Mouse (Mus musculus): ENCODE measurements around the gene Rab3il1. TPM values are rescaled to one million over a fixed set of nuclear protein-coding genes. Genes with fewer than 3 reads are reported as not detected.
"Not testable (repeated sequence)": the region's sequence is repeated elsewhere in the genome, so short reads cannot be mapped to it uniquely, and the experiment has no call there.

The Rab3il1 gene
- total RNA-seq (2015; ENCODE audit: low replicate concordance), result 252 and 262 TPM in 2 replicates
- total RNA-seq (2017; ENCODE audit: low replicate concordance), result 345 and 413 TPM in 2 replicates

DNA sequence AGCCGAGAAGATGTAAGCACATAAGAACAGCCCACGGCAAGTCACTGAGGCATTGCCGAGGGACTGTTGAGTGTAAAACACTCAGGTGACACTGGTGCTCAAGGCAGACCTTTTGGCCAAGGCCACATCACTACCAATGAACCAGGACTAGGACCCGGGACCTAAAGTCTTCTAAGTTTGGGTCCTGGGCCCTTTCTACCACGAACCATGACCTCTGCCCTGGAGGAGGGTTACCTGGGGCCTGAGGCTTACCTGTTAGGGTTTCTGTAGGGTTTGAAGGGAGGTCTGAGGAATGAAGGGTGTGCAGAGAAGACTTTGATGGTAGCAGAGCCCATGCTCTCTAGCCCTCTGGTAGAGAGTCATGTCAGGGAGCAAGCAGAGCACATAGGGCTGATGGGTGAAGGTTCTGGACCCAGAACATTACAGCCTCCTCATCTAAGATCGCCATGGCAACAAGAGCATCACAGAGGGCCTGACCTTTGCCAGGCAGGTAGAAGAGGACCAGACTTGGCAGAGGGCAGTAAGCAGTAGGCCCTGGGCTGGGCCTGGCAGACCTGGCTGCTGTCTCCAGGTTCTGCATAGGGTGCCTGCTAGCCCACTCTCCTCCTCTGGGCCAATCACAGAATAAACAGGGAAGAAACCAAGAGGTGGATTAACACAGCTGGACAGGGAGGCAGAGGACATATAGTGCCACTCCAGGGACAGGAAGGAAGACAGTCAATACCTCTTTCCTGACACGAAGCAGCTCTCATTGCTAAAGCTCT lies at the start of gene Rab3il1, which contains the start of gene Best1:
TSS of gene Rab3il1 (plus strand) at position 464 of the 764 bp plus-strand sequence.
TSS of gene Best1 (minus strand) at position 428 of the 764 bp plus-strand sequence.
- ATAC-seq (replicated peaks; ENCODE audit: low FRiP score, poor library complexity, severe bottlenecking), result no peak

DNA sequence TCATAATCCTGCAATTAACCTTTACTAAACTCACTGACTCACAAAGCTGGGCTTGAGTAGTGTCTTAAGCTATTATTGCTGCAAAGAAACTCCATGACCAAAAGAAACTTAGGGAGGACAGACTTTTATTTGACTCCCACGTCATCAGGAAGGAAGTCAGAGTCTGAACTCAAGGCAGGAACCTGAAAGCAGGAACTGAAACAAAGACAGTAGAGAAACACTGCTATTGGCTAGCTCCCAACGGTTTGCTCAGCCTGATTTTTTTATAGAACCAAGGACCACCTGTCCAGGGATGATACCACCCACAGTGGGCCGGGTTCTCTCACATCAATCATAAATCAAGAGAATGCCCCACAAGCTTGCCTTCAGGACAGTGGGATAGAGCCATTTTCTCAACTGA lies 49.1 kb upstream of the Rab3il1 start:
- ATAC-seq (replicated peaks; ENCODE audit: low FRiP score, poor library complexity, severe bottlenecking), result no peak

DNA sequence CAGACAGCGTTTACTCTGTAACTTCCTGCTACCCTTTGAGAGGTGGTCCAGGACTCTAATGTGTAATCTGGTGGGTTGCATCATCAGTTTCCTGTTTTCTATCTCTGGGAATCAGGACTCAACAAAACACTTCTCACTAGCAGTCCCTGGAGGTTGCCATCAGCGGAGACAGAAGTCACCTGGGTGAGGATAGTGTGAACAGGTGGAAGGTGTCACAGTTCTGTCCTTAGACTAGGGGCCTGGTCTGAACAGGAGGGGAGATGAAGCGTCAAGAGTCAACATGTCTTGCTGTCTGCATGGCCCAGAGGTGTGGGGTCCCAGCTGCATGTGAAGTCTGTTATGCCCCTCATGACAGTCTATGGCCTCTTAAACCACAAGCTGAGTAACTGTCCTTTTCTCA lies 48.6 kb upstream of the Rab3il1 start:
- ATAC-seq (replicated peaks; ENCODE audit: low FRiP score, poor library complexity, severe bottlenecking), result no peak

DNA sequence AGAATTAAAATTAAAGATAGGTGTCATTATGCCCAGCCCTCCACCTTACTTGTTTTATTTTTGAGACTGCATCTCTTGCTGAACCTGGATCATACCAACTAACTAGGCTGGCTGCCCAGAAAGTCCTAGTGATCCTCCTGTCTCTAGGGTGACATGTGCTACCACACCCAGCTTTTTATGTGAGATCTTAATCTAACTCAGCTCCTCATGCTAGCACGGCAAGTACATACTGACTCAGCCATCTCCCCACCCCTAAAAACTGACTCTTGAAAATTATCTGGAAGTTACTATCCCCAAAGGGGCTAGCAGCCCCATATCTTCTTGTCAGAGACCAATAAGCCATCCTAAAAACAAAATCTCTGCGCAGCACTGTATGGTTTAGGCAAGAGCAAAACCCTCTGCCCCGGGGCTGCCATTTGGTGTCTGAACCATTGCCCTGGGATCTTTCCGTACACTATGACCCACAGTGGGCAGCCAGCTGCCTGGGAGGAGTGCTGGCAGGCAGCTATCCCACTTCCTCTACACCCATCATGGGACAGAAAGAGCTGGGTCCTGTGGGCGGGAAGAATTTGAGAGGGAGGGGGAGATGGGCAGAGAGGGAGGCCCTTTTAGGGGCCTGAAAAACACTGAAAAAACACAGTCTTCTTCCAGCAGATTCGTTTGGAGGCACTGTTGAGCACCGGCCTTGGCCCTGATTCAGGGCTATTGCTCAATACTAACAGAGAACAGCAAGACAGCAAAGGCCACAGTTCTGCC lies 47.2 kb upstream of the Rab3il1 start:
- peak; percentile 48; the same call in 1 of the 2 replicates for ATAC-seq (replicated peaks; ENCODE audit: low FRiP score, poor library complexity, severe bottlenecking)

DNA sequence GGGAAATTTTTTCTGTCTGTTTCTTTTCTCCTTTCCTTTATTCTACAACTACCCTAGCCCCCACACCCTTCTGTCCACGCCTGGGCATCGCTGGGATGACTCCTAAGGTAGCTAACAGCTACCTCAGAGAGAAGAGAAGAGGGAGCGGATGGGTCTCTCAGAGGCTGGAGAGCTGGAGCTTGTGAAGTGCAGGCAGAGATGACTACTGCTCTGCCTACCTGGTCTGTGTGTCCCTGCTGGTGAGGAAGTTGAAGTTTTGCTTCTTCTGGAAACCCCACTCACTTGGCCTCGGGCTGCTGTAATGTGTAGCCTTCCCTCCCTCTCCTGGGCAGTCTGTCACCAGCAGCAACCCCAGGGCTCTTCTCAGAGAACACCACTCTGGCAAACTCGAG lies 46.7 kb upstream of the Rab3il1 start:
- ATAC-seq (replicated peaks; ENCODE audit: low FRiP score, poor library complexity, severe bottlenecking), result peak; percentile 31; the same call in 1 of the 2 replicates

DNA sequence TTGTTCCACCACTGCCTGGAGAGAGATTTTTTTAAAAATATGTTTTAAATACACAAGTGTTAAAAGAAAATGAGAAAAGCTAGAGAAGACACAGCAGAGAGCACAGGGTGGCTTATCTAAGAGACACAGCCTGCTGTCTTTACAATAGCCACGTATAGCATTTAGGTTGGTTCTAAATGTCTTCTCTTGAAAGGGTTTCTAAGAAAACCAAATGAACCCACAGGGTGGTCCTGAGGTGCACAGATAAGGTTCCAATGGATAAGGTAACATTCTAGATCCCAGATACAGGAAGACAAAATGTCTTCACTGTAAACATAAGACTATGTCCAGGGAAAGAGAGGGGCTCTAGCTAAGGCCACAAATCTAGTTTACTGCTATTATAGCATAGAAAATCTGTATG lies 46.0 kb upstream of the Rab3il1 start:
- no peak for ATAC-seq (replicated peaks; ENCODE audit: low FRiP score, poor library complexity, severe bottlenecking)

DNA sequence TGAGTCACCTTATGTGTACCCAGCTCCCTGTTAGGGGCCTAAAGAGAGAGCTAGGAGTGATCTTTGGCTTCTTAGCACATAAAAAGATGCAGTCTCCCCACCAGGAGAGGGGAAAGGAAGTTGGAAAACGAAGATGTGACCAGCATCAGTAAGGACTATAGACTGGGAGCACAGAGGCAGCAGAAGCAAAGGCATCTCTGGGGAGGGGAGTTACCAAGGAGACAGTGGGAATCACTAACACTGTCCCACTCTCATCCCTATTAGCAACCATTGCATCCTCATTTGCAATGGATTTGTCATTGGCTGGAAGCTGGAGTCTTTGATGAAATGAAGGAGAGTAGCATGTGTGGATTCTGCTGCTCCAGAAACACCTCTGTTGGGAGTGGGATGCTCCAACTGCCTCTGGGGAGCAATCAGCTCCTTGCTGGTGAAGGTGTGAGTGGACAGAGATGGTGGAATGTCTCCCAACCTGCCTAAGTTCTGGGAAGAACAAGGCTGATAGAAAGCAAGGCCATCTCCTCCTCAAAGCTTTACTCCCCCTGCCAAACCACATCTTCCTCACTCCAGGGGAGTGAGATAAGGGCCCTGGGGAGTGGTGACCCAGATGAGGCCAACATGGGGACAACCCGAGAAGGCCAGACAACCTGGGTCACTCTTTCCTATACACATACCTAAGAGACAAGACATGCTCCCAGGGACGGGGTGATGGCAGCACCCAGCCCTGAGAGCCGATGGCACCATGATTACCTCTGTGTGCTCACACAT lies 44.7 kb upstream of the Rab3il1 start:
- ATAC-seq (replicated peaks; ENCODE audit: low FRiP score, poor library complexity, severe bottlenecking), result no peak

DNA sequence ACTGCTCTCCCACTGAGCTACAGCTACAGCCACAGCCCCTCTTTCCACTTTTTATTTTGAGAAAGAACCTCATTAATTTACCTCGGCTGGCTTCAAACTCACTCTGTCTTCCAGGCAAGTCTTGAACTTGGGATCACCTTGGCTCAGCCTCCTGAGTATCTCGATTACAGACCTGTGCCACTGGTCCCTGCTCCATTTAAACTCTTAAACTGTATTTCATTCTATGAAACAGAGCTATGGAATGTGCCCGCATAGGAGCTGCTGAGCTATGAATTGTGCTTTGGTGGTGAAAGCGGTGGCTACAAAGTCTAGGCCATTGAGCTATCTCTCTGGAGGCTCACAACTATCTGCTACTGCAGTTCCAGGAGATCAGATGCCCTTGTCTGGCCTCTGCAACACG lies 43.5 kb upstream of the Rab3il1 start:
- ATAC-seq (replicated peaks; ENCODE audit: low FRiP score, poor library complexity, severe bottlenecking), result no peak

DNA sequence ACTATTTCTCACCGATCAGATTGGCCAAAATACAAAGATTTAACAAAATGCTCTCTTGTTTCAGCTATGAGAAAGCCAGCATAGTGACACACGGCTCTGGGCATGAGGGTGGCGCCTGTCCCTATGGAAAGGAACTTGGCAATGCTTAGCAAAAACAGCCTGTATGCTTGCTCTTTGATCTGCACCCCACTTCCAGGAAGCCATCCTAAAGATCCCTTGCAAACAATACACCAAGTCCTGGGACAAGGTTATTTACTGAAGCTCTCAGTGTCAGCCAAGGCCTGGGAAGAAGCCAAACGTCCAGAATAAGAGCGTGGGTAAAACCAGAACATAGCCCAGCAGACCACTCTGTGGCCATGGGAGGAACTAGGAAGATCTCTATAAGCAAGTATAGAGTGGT lies 40.7 kb upstream of the Rab3il1 start:
- ATAC-seq (replicated peaks; ENCODE audit: low FRiP score, poor library complexity, severe bottlenecking), result no peak

DNA sequence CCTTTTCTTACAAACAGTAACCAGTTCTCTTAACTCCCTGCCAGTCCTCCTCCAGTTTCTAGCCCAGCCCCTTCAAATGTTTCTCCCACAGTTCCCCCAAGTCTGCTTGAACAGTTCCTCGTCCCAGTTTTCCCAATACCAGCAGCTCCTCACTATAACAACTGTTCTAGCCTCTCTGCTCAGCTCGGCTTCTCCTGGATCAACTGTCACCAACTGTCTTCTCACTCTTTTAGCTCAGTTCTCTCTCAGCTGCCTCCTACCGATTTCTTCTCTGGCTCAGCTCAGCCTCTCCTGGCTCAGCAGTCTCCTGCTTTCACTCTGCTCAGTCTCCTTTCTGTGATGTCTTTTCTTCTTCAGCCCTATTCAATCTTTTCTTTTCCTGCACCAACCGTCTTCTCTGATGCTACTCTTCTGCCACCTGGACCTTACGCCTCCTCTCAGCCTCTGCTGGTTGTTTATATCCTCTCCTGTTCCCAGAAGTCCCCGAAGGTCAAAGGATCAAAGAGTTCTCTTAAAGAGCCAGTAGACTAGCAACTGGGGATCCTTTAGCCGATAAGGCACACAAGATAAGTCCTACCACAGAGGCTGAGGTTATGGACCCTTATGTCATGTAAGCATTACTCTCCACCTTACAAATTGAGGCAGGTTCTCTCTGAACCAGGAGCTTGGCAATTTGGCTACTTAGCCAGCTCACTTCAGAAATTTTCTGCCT lies 37.1 kb upstream of the Rab3il1 start:
- ATAC-seq (replicated peaks; ENCODE audit: low FRiP score, poor library complexity, severe bottlenecking), result no peak

DNA sequence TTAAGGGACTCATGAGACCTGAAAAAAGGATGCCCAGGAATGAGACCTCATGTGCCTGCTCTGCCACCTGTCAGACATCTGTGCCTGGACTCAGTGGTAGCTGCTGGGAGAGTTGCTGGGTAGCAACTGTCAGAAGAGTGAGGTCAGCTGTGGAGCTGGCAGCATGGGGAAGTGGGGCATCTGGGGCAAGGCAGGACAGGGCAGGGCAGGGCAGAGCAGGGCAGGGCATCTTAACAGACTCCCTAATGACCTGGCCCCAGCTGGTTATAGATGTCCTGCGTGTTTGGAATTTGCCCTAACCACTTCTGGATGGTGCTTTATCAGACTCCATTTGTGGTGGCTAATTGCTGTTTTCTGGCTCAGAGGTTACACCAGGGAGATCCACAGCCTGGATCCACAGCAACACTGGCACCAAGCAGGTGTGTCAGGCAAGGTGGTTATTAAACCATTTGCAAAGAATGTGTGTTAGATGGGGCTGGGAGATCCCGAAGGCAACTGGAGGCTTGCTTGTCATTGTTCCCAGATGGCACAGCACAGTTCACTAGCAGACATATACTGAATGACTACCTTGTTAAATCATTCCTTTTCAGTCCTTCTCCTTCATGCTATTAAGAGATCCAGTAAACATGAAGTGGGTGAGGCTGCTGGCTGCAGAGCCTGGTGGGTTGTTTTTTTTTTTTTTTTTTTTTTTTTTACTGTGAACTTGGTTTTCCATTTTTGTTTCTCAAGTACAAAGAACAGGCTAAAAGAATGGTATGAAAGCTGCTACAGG lies 35.2 kb upstream of the Rab3il1 start:
- no peak for ATAC-seq (replicated peaks; ENCODE audit: low FRiP score, poor library complexity, severe bottlenecking)

DNA sequence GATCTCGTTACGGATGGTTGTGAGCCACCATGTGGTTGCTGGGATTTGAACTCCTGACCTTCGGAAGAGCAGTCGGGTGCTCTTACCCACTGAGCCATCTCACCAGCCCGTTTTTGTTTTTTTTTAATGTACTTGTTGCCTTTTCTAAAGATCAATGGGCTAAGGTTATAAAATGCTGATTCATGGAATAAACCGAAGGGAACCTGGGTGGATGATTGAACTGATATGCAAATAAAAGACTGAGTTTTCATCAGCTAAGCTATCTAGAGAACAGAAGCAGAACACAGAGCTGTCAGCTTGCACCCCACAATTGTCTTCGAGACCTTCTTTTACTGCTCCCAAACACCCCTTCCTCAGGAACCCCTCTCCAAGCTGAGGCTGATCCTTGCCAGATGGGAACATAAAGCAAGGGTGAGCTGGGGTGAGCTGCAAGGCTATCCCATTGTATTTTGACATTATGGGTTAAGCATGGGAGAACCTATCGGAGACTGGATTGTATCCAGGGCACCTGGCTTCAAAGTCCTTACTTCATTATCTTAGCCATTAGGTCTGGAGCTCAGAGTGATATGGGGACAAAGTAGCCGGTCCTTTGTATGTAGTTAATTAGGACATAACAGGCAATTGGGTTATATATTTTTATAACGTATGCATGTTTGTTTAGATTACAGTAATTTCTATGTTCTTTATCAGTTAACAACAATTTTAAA lies 33.2 kb upstream of the Rab3il1 start:
- no peak for ATAC-seq (replicated peaks; ENCODE audit: low FRiP score, poor library complexity, severe bottlenecking)

DNA sequence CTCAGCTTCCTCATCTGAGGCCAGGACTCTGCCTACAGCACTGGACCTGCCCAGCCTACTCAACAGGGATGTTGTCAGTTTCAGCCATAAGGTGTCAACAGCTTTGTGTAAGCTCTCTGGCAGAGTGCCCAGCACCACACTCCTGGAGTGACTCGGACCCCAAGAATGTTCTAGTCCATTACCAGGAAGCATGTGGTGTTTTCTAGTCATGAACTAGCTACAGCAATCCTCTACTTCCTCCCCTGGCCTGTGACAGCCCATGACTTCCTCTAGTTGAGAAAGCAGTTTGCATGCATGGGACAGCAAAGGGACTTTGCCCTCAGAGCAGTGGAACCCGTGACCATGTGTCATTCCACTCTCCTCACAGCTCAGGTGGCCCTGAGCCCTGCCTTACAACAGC lies 26.6 kb upstream of the Rab3il1 start:
- not testable (repeated sequence) for ATAC-seq (replicated peaks; ENCODE audit: low FRiP score, poor library complexity, severe bottlenecking)

DNA sequence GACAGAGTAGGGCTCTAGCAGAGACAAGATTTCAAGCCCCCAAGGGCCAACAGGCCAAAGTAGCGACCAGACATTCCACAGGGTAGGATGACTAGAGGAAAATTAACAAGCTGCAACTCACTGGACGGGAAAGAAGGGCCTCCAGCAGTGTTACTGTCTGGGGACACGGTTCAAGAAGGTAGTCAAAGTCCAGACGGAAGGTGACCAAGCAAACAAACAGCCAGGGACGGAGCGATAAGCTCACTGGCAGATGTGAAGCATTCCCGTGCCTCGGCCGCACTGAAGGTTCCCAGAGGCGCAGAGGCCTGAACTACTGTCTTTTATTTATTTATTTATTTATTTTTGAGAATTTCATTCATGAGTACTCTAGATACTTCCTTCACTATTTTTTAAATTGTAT lies 24.4 kb upstream of the Rab3il1 start:
- ATAC-seq (replicated peaks; ENCODE audit: low FRiP score, poor library complexity, severe bottlenecking), result no peak

DNA sequence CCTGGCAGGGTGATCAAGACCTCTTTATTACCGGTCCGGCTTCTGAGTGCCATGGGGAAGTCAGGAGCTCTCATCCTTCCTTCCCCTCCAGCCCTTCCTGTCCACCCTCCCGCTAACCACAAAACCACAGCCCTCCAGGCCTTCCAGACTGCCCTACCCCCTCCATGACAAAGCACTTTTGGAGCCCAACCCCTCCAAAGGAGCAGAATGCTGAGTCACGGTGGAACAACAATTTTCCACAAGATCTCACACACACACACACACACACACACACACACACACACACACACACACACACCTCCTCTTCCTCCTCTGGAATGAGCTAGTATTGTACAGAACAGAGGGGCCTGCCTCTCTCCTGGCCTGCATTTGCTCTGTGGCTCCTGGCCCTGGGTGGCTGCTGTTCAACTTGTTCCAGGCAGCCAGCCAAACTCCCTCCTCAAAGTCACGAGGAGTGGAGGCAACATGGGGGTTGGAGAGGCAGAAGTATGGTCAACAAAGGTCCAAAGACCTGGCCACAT lies 23.0 kb upstream of the Rab3il1 start:
- peak; percentile 69 for ATAC-seq (replicated peaks; ENCODE audit: low FRiP score, poor library complexity, severe bottlenecking)

DNA sequence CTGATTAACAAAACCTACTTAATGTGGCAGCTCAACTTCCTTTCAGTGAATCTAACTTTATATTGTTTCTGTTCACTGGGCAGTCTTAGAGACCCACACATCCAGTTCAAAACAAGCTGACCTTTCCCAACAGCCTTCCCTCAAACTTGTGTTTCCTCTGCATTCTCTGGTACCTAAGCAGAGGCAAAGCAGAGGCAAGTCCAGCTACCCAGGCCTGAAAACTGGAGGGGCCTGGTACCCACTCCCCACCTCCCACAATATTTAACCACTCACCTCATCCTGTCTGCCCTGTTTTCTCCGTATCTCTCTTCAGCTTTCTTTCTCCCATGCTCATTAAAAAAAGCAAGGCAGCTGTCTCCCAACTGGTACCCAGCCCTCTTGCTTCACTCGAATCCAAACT lies 22.3 kb upstream of the Rab3il1 start:
- ATAC-seq (replicated peaks; ENCODE audit: low FRiP score, poor library complexity, severe bottlenecking), result no peak

DNA sequence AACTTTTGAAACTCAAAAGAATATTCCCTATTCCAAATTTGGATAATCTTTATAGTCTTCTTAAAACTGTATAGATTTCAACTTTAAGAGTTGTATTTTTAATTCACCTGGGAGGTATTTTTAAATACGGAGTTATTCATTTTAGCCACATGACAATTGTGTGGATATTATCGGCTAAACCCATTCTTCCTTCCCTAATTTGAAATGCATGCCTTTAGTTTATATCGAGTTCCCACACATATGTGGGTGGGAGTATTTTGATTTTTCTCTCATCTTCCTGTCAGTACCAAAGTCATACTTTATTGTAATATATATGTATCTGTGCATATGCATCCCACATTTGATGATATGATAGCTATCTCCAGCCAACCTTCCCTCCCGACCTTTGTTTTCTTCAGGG lies 21.2 kb upstream of the Rab3il1 start, which contains the start of gene Fth1:
TSS of gene Fth1 (plus strand) at position 341 of the 400 bp plus-strand sequence.
- no peak for ATAC-seq (replicated peaks; ENCODE audit: low FRiP score, poor library complexity, severe bottlenecking)

DNA sequence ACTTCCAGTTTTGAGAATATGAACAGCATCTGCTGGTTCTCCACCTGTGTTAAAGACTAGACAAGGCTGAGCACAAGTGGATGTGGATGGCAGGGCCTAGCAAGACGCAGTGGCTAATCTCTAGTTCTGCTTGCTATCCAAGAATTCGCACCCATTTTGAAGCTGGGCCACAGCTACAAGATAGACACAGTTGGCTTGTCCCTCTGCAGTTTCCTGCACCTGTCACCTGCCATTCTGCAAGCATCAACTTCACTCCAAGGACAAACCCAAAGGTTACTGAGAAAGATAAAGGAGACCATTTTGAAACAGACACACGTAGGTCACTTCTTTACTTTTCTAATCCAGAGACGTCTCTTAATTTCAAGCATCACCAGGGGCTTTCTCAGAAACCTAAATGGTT lies 19.8 kb upstream of the Rab3il1 start:
- ATAC-seq (replicated peaks; ENCODE audit: low FRiP score, poor library complexity, severe bottlenecking), result no peak
